Mouse (Mus musculus): ENCODE measurements around the gene Olfr1500.
A peak's percentile ranks its signal among the peaks of the same experiment; 100 is the strongest.
"Not testable (repeated sequence)": the region's sequence is repeated elsewhere in the genome, so short reads cannot be mapped to it uniquely, and the experiment has no call there.

The Olfr1500 gene

DNA sequence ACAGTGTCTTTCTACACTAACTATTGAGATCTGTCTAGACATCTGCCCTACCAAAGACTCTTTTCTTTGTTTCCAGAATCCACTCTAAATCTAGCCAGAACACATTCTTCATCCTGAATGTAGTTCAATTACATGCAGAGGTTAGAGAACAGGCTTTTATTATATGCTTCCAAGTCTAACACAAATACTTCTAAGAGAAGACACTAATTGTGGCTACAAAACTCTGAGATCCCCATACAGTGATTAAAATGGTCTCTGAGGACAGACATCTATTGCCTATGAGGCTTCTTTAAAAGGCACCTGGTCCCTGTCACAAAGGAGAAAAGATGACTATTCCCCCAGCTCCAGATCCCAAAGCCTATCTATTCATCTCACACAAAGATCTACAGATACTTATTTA, at the start of gene Olfr1500:
Gene Olfr1500, minus strand, starts transcription at position 101 of the 400 bp plus-strand sequence.
- DNase-seq (ENCODE audit: low read depth, low spot score), result no peak

DNA sequence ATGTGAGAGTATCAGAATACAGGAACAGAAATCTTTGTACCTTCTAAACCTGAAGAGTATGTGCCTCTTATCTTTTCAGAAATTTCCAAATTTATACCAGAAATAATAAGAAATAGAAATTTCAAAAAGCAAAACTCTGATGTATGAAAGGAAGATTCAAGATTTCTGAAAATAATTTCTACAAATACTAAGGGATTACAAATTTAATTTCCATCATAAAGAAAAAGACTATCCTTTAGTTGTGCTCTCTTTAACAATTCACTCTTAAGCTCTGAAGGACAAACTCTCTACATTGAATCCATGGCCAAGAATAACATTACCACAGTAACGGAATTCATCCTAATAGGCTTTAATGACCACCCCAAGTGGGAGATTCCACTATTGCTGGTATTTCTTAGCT, 31.2 kb upstream of the Olfr1500 start, which contains the start of gene Olfr1502:
Gene Olfr1502, plus strand, starts transcription at position 301 of the 400 bp plus-strand sequence.
- DNase-seq (ENCODE audit: low read depth, low spot score), result no peak

DNA sequence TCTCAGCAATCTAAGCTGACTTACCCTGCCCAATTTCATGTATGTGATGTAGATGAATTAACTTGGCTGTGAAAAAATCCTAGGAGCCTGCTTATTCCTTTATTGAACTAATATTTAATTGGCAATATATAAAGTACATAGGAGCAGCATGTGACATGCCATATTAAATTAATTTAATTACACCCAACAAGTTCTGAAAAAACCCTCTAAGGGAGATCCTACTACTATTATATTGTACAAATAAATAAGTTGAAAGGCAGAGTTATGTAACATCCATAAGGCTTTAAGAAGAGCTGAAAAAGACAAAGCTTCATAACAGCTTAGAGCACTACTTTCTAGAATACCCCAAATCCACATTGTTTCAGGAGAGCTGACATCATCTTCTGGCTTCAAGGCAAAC, 20.3 kb upstream of the Olfr1500 start, which contains the start of gene Olfr1501:
Gene Olfr1501, minus strand, starts transcription at position 101 of the 400 bp plus-strand sequence.
- not testable (repeated sequence) for DNase-seq (ENCODE audit: low read depth, low spot score)

DNA sequence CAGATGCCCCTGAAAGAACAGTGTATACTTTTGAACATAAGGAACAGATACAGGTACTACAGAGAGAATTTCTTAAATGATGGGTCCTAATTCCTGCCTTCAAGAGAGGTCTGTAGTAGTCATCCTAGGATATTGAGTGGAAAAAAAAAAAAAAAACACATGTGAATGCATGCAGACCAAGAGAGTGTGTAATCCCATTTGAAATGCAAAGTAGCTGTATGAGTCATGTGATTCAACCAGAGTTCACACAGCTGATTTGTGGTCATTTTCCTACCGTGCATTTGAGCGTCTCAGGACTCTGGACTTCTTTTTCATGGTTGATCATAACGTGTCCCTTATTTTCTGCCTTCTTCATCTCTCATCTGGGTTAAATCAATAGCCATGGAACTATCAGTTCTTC, 1.8 kb downstream of the Olfr1500 start:
- DNase-seq (ENCODE audit: low read depth, low spot score), result no peak

DNA sequence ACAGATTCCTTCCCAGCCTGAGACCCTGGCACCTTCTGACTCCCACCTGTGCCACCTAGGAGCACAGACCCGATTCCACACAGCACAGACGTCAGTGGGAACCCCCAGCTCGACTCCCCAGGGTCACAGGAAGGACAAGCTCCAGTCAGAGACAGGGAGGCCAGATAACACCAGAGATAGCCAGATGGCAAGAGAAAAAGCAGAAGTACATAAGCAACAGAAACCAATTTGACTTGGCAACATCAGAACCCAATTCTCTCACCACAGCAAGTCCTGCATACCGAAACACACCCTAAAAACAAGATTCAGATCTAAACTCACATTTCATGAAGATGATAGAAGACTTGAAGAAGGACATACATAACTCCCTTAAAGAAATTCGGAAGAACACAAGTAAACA, 9.4 kb downstream of the Olfr1500 start:
- DNase-seq (ENCODE audit: low read depth, low spot score), result no peak

DNA sequence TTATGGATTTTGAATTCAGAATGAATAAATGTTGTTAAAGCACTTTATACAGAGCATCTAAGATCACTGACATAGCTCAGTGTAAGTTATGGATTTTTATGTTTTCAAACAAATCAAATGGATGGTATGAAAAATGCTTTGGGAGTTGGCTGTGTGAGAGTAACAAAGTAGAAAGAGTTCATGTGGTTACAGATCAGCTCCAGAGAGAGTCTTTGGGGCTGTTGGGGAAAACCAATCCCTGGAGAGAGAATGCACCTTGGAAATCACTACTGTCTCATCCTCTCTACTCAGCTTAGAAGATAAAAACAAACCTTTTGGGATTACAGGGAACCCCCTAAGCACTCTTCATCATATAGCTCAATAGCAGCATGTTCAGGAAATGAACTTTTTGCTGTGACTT, 10.9 kb downstream of the Olfr1500 start, which contains the start of gene Olfr1499:
Gene Olfr1499, minus strand, starts transcription at position 101 of the 400 bp plus-strand sequence.
- DNase-seq (ENCODE audit: low read depth, low spot score), result no peak

DNA sequence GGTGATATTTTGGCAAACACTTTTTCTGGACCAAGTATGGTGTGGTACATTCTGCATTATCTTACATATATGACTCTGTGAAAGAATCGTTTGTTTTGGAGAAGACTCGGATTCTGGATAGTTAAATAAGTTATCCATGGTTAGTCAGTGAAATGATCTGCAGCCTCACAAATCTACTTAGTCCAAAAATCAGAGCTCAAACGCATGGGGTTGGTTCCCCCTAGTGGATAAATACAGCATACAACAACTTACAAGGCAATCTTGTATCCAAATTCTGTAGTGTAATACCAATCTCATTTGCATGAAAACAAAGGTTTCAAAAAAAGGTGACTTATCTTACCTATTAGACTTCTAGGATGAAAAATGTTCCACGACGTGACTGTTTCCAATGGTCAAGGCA, 11.5 kb downstream of the Olfr1500 start:
- peak; percentile 54 for DNase-seq (ENCODE audit: low read depth, low spot score)

DNA sequence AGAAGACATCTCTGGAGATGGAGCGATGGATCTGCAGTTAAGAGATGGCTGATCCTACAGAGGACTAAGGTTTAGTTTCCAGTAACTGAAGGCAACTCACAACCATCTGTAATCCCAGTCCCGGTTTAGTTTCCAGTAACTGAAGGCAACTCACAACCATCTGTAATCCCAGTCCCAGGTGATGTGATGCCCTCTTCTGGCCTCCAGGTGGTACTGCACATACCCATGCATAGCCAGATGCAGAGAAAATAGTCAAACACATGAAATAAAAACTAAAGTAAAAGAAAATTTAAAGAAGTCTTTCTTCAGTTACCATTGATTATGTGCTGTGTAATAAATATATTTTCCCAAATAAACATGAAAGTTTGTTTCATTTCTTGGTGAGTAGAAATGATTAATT, 17.5 kb downstream of the Olfr1500 start:
- DNase-seq (ENCODE audit: low read depth, low spot score), result peak; percentile 59

DNA sequence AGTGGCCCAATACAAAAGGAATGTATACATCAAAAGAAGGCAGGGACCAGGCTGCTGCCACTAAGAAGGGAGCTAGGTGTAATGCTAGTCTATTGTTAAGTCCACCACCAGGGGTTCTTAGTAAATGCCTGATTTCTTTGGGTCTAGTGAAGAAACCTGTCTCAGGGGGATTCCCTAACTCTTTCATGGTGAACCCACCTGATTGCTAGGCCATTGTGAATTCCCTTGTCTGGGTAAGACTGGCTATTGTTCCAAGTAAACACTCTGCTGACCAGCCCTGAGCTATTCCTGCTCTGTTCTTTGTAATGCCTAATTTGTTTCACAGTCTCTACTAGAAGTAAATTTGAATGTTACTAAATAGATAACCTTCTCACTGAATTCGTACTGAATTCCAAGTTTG, 24.8 kb downstream of the Olfr1500 start:
- DNase-seq (ENCODE audit: low read depth, low spot score), result peak; percentile 89

DNA sequence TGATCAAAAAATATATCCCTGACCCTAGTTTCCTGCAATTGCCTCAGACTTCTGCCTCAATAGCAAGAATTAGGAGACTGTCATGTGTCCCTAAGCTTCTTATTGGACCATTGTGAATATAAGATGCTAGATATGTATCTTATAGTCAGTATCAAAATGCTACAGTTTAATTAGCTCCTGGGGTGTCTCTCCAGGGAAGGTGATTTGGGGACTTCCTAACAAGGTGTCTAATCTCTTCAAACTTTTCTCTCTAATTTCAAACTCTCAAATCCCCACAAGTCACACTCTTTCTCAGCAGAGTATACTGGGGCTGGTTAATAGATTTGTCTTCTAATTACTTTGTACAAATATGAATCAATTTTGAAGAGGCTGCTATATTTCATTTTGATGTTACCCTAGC, 32.2 kb downstream of the Olfr1500 start, which contains the start of gene Olfr1497:
Gene Olfr1497, minus strand, starts transcription at position 101 of the 400 bp plus-strand sequence.
- DNase-seq (ENCODE audit: low read depth, low spot score), result no peak

DNA sequence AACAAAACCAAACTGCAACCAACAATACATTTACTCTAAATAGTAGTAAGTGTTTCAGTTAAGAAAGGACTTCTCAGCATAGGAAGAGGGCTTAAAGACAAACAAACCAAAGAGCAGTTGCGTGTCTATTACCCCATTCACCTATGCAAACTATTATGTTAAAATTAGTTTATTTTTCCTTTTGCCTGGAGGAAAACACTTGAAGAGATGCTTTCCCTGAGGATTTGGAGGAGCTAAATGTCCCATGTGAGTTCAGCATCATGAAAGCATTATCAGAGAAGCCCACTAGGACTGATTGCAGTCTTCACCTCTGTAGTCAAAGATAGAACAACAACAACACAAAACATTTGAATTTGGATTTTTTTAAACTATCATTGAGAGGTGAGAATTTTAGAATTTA, 52.7 kb downstream of the Olfr1500 start, which contains the start of gene Olfr1496:
Gene Olfr1496, plus strand, starts transcription at position 301 of the 400 bp plus-strand sequence.
- no peak for DNase-seq (ENCODE audit: low read depth, low spot score)
